Mouse (Mus musculus) lung, embryonic 16.5 days (tissue): ENCODE data around the gene Slc25a21. TPM values are rescaled to one million over a fixed set of nuclear protein-coding genes. Genes with fewer than 3 reads are reported as not detected.

Experiments used
- ATAC-seq: fragments of 200-750 bp; cut with Nextera tagmentation; 2 replicates; pipeline ENCODE4 v1.8.0; 2017; ENCODE audit warnings: low read depth, mild to moderate bottlenecking, moderate library complexity
- H3K27ac ChIP-seq: fragments of 300-500 bp; sonication (generic); 2 replicates; pipeline ENCODE4 v1.5.1; 2014; ENCODE audit warnings: mild to moderate bottlenecking, control low read depth, low read length
- H3K27me3 ChIP-seq: fragments of 300-500 bp; sonication (generic); 2 replicates; pipeline ENCODE4 v1.6.1; 2014; ENCODE audit warnings: low read depth, low read length, mixed read lengths; ENCODE audit not compliant: control insufficient read depth, insufficient read depth
- H3K36me3 ChIP-seq: fragments of 300-500 bp; sonication (generic); 2 replicates; pipeline ENCODE4 v1.6.1; 2014; ENCODE audit warnings: low read length; ENCODE audit not compliant: control insufficient read depth, insufficient read depth
- H3K4me1 ChIP-seq: fragments of 300-500 bp; sonication (generic); replicated peaks from 2 replicates; pipeline ENCODE4 v1.6.1; 2014; ENCODE audit warnings: low read length, mixed read lengths; ENCODE audit not compliant: control insufficient read depth, insufficient read depth
- H3K4me2 ChIP-seq: fragments of 300-500 bp; sonication (generic); 2 replicates; pipeline ENCODE4 v1.6.1; 2014; ENCODE audit warnings: low read depth, low read length, control low read depth
- H3K4me3 ChIP-seq: fragments of 300-500 bp; sonication (generic); 2 replicates; pipeline ENCODE4 v1.5.1; 2014; ENCODE audit warnings: mild to moderate bottlenecking, low read length, control low read depth
- H3K9ac ChIP-seq: fragments of 300-500 bp; sonication (generic); 2 replicates; pipeline ENCODE4 v1.6.1; 2014; ENCODE audit warnings: low read length, control low read depth
- H3K9me3 ChIP-seq: fragments of 300-500 bp; sonication (generic); 2 replicates; pipeline ENCODE4 v1.6.1; 2016; ENCODE audit warnings: low read length; ENCODE audit not compliant: control insufficient read depth
- WGBS: fragments of 180-500 bp; shearing (Covaris S2); extraction: QIAGEN DNeasy Blood & Tissue Kit; methylation state at CpG from one replicate; pipeline ENCODE4 v1.1.7; 2014; 5-methylcytosine and 5-hydroxymethylcytosine counted together
- polyA plus RNA-seq: library from polyadenylated mRNA; unstranded; fragments of >200 nt; fragmentation: Nextera tagmentation; extraction: Ambion mirVana; gene quantifications from 2 replicates; pipeline ENCODE4 v1.2.1, GENCODE M21; 2015

Gene Slc25a21
- polyA plus RNA-seq, 1 experiment from 2014 or later: 0.30 TPM

GRCm38 (mm10) chr12:56717971-56718706 is 479.1 kb downstream of the Slc25a21 start:
- Histone ChIP-seq H3K9me3 (no peaks in the 10 kb centered on the region), H3K36me3 (no peaks in the 10 kb centered on the region), H3K9ac (no peak overlapping the region), H3K4me2 (no peak overlapping the region), H3K27ac (no peak overlapping the region), H3K27me3 (peaks cover 5% of the 10 kb centered on the region; the same call in 1 of the 2 replicates), H3K4me3 (no peak overlapping the region), H3K4me1 (no peaks in the 10 kb centered on the region)
- WGBS: 23% methylated on average over 14 of the region's 14 CpGs
- ATAC-seq: no peak

GRCm38 (mm10) chr12:56701004-56701403 is 496.3 kb downstream of the Slc25a21 start:
- no peak for ATAC-seq
- no peak overlapping the region for H3K9ac ChIP-seq
- no peak overlapping the region for H3K4me2 ChIP-seq
- no peaks in the 10 kb centered on the region for H3K9me3 ChIP-seq
- no peak overlapping the region for H3K4me3 ChIP-seq
- no peaks in the 10 kb centered on the region for H3K36me3 ChIP-seq
- H3K4me1 ChIP-seq: peaks cover 13% of the 10 kb centered on the region
- H3K27me3 ChIP-seq: peaks cover 54% of the 10 kb centered on the region
- no peak overlapping the region for H3K27ac ChIP-seq
- WGBS: 21% methylated on average over 6 of the region's 6 CpGs

- Histone ChIP-seq H3K27ac (no peak overlapping the region), H3K36me3 (no peaks in the 10 kb centered on the region), H3K9me3 (no peaks in the 10 kb centered on the region), H3K4me1 (peaks cover 17% of the 10 kb centered on the region), H3K4me2 (no peak overlapping the region), H3K27me3 (peaks cover 61% of the 10 kb centered on the region), H3K9ac (no peak overlapping the region), H3K4me3 (no peak overlapping the region)
- 15% methylated on average over 43 of the region's 44 CpGs for WGBS
- ATAC-seq: no peak
Observed at GRCm38 (mm10) chr12:56699915-56700900, 497.1 kb downstream of the Slc25a21 start.

- Histone ChIP-seq H3K9me3 (no peaks in the 10 kb centered on the region), H3K27me3 (peaks cover 70% of the 10 kb centered on the region), H3K4me1 (peaks cover 20% of the 10 kb centered on the region), H3K27ac (no peak overlapping the region), H3K4me2 (no peak overlapping the region), H3K9ac (no peak overlapping the region), H3K4me3 (no peak overlapping the region), H3K36me3 (no peaks in the 10 kb centered on the region)
- no peak for ATAC-seq
- 30% methylated on average over 3 of the region's 3 CpGs for WGBS
Observed at GRCm38 (mm10) chr12:56699351-56699750, 497.9 kb downstream of the Slc25a21 start.

- H3K9ac ChIP-seq: no peak overlapping the region
- H3K27me3 ChIP-seq: peaks cover 77% of the 10 kb centered on the region
- no peaks in the 10 kb centered on the region for H3K9me3 ChIP-seq
- no peak overlapping the region for H3K27ac ChIP-seq
- peaks cover 20% of the 10 kb centered on the region for H3K4me1 ChIP-seq
- H3K36me3 ChIP-seq: no peaks in the 10 kb centered on the region
- no peak for ATAC-seq
- no peak overlapping the region for H3K4me3 ChIP-seq
- H3K4me2 ChIP-seq: no peak overlapping the region
- 8% methylated on average over 8 of the region's 8 CpGs for whole genome bisulfite sequencing
Observed at GRCm38 (mm10) chr12:56698191-56698980, 498.9 kb downstream of the Slc25a21 start.

GRCm38 (mm10) chr12:56697785-56698184 is 499.5 kb downstream of the Slc25a21 start:
- Histone ChIP-seq H3K27ac (no peak overlapping the region), H3K27me3 (peaks cover 83% of the 10 kb centered on the region), H3K9ac (no peak overlapping the region), H3K36me3 (no peaks in the 10 kb centered on the region), H3K4me2 (peak overlapping the region; percentile 67; the same call in 1 of the 2 replicates), H3K4me1 (peaks cover 20% of the 10 kb centered on the region), H3K4me3 (peak overlapping the region; percentile 48; the same call in 1 of the 2 replicates), H3K9me3 (no peaks in the 10 kb centered on the region)
- WGBS: 2% methylated on average over 12 of the region's 12 CpGs
- ATAC-seq: no peak

GRCm38 (mm10) chr12:56697011-56697740 is 500.1 kb downstream of the Slc25a21 start:
- no peaks in the 10 kb centered on the region for H3K36me3 ChIP-seq
- no peak overlapping the region for H3K9ac ChIP-seq
- no peak overlapping the region for H3K27ac ChIP-seq
- H3K9me3 ChIP-seq: no peaks in the 10 kb centered on the region; the same call in 1 of the 2 replicates
- H3K4me1 ChIP-seq: peaks cover 23% of the 10 kb centered on the region
- WGBS: 1% methylated on average over 36 of the region's 36 CpGs
- peak overlapping the region; percentile 67 for H3K4me2 ChIP-seq
- peak overlapping the region; percentile 48 for H3K4me3 ChIP-seq
- H3K27me3 ChIP-seq: peaks cover 84% of the 10 kb centered on the region
- no peak for ATAC-seq

- ATAC-seq: peak; percentile 9; the same call in 1 of the 2 replicates
- Histone ChIP-seq H3K9ac (no peak overlapping the region), H3K4me2 (peak overlapping the region; percentile 67), H3K36me3 (no peaks in the 10 kb centered on the region), H3K27me3 (peaks cover 88% of the 10 kb centered on the region), H3K4me1 (peaks cover 25% of the 10 kb centered on the region), H3K4me3 (peak overlapping the region; percentile 48), H3K27ac (no peak overlapping the region), H3K9me3 (no peaks in the 10 kb centered on the region; the same call in 1 of the 2 replicates)
- WGBS: under 1% methylated on average over 57 of the region's 57 CpGs
Observed at GRCm38 (mm10) chr12:56696174-56697010, 500.9 kb downstream of the Slc25a21 start.
